Mouse (Mus musculus) hindbrain, embryonic 13.5 days (tissue): ENCODE measurements at regions not wholly inside any gene's neighbourhood (a gene's known extent, or its start where the extent isn't known, plus 50 kb on each side); places are given as distances from the start of the nearest gene placed in this dataset.

ENCODE experiments used
- ATAC-seq: fragments of 200-750 bp; cut with Nextera tagmentation; 2 replicates; pipeline ENCODE4 v1.8.0; 2017; ENCODE audit warnings: moderate TSS enrichment; ENCODE audit not compliant: low FRiP score
- H3K27ac ChIP-seq: fragments of 300-500 bp; sonication (generic); 2 replicates; pipeline ENCODE4 v1.5.1; 2015; ENCODE audit warnings: inconsistent platforms, mild to moderate bottlenecking, moderate library complexity
- H3K27me3 ChIP-seq: fragments of 300-500 bp; sonication (generic); 2 replicates; pipeline ENCODE4 v1.6.1; 2015; ENCODE audit warnings: mild to moderate bottlenecking, inconsistent platforms
- H3K36me3 ChIP-seq: fragments of 300-500 bp; sonication (generic); 2 replicates; pipeline ENCODE4 v1.6.1; 2015; ENCODE audit warnings: mild to moderate bottlenecking, inconsistent platforms
- H3K4me1 ChIP-seq: fragments of 300-500 bp; sonication (generic); replicated peaks from 2 replicates; pipeline ENCODE4 v1.6.1; 2015; ENCODE audit warnings: inconsistent platforms
- H3K4me2 ChIP-seq: fragments of 300-500 bp; sonication (generic); 2 replicates; pipeline ENCODE4 v1.6.1; 2015; ENCODE audit warnings: inconsistent platforms, mild to moderate bottlenecking, moderate library complexity
- H3K4me3 ChIP-seq: fragments of 300-500 bp; sonication (generic); 2 replicates; pipeline ENCODE4 v1.5.1; 2015; ENCODE audit warnings: mild to moderate bottlenecking, inconsistent platforms
- H3K9ac ChIP-seq: fragments of 300-500 bp; sonication (generic); 2 replicates; pipeline ENCODE4 v1.6.1; 2015; ENCODE audit warnings: mild to moderate bottlenecking, inconsistent platforms
- H3K9me3 ChIP-seq: fragments of 300-500 bp; sonication (generic); 2 replicates; pipeline ENCODE4 v1.6.1; 2016; ENCODE audit warnings: inconsistent platforms
- WGBS: fragments of 180-500 bp; shearing (Covaris S2); methylation state at CpG from one replicate; pipeline ENCODE4 v1.1.7; 2015; 5-methylcytosine and 5-hydroxymethylcytosine counted together

DNA sequence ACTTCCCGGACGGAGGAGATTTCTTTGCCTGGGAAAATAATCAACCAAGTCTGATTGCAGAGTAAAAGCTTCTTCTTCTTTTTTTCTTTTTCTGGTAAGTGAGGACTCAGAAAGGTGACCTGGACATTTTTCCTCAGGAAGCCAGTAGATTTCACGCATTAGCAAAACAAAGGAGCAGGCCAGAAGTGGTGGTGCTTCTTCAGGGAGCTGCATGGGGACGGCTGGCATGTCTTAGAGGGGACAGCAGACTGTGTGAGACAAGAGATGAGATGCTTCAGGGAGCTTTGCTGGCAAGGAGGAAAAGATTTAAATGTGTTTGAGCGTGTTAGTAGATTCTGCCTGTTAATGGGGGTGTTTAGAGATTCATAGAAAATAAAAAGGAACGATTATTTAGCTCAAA is 77.4 kb downstream of the Egln3 start:
- ATAC-seq = no peak
- Histone ChIP-seq H3K9me3 (no peaks in the 10 kb centered on the region), H3K27ac (no peak overlapping the region), H3K4me2 (0 out of 2 replicates have a peak overlapping the region, but pooled peaks have one; percentile 6), H3K4me3 (no peak overlapping the region), H3K4me1 (0 out of 2 replicates have a peak, but pooled peaks cover 4% of the 10 kb centered on the region), H3K9ac (no peak overlapping the region), H3K36me3 (no peaks in the 10 kb centered on the region), H3K27me3 (no peaks in the 10 kb centered on the region)
- WGBS = 52% methylated on average over 6 of the region's 6 CpGs
